Mouse (Mus musculus) forebrain, embryonic 16.5 days (tissue): ENCODE measurements at regions not wholly inside any gene's neighbourhood (a gene's known extent, or its start where the extent isn't known, plus 50 kb on each side); places are given as distances from the start of the nearest gene placed in this dataset.
A peak's percentile ranks its signal among the peaks of the same experiment; 100 is the strongest.

Experiments
- ATAC-seq: fragments of 200-750 bp; cut with Nextera tagmentation; 2 replicates; pipeline ENCODE4 v1.8.0; 2017; ENCODE audit warnings: mild to moderate bottlenecking, moderate library complexity
- H3K27ac ChIP-seq: fragments of 300-500 bp; sonication (generic); 2 replicates; pipeline ENCODE4 v1.5.1; 2014; ENCODE audit warnings: low read length, control low read depth
- H3K27me3 ChIP-seq: fragments of 300-500 bp; sonication (generic); replicated peaks from 2 replicates; pipeline ENCODE4 v1.6.1; 2014; ENCODE audit warnings: low read length; ENCODE audit not compliant: control insufficient read depth, insufficient read depth
- H3K36me3 ChIP-seq: fragments of 300-500 bp; sonication (generic); 2 replicates; pipeline ENCODE4 v1.6.1; 2014; ENCODE audit not compliant: control insufficient read depth, insufficient read depth
- H3K4me1 ChIP-seq: fragments of 300-500 bp; sonication (generic); replicated peaks from 2 replicates; pipeline ENCODE4 v1.6.1; 2014; ENCODE audit warnings: low read length; ENCODE audit not compliant: control insufficient read depth, insufficient read depth
- H3K4me2 ChIP-seq: fragments of 300-500 bp; sonication (generic); 2 replicates; pipeline ENCODE4 v1.6.1; 2014; ENCODE audit warnings: mild to moderate bottlenecking, low read length, control low read depth
- H3K4me3 ChIP-seq: fragments of 300-500 bp; sonication (generic); replicated peaks from 2 replicates; pipeline ENCODE4 v1.5.1; 2014; ENCODE audit warnings: mild to moderate bottlenecking, low read length, control low read depth
- H3K9ac ChIP-seq: fragments of 300-500 bp; sonication (generic); replicated peaks from 2 replicates; pipeline ENCODE4 v1.6.1; 2014; ENCODE audit warnings: low read depth, low read length, control low read depth
- H3K9me3 ChIP-seq: fragments of 300-500 bp; sonication (generic); 2 replicates; pipeline ENCODE4 v1.6.1; 2016; ENCODE audit warnings: low read length; ENCODE audit not compliant: control insufficient read depth
- WGBS: fragments of 180-500 bp; shearing (Covaris S2); extraction: QIAGEN DNeasy Blood & Tissue Kit; methylation state at CpG from one replicate; pipeline ENCODE4 v1.1.7; 2014; 5-methylcytosine and 5-hydroxymethylcytosine counted together

- WGBS = 64% methylated on average over 5 of the region's 5 CpGs
- no peak overlapping the region for H3K27ac ChIP-seq
- no peaks in the 10 kb centered on the region for H3K4me1 ChIP-seq
- H3K27me3 ChIP-seq = no peaks in the 10 kb centered on the region
- H3K4me3 ChIP-seq = no peak overlapping the region
- H3K4me2 ChIP-seq = no peak overlapping the region
- H3K36me3 ChIP-seq = peaks cover 10% of the 10 kb centered on the region; the same call in 1 of the 2 replicates
- no peak overlapping the region for H3K9ac ChIP-seq
- peaks cover 42% of the 10 kb centered on the region for H3K9me3 ChIP-seq
- ATAC-seq = 0 out of 2 replicates have a peak, but pooled peaks have one; percentile 23
Observed at GRCm38 (mm10) chr17:22795213-22795612, 71.7 kb downstream of the Zfp945 start.

GRCm38 (mm10) chr17:22784481-22784880, 82.5 kb downstream of the Zfp945 start:
- H3K4me3 ChIP-seq = no peak overlapping the region
- no peak overlapping the region for H3K27ac ChIP-seq
- no peak for ATAC-seq
- H3K4me2 ChIP-seq = no peak overlapping the region
- H3K27me3 ChIP-seq = no peaks in the 10 kb centered on the region
- WGBS = 91% methylated on average over 2 of the region's 2 CpGs
- H3K9ac ChIP-seq = no peak overlapping the region
- H3K4me1 ChIP-seq = no peaks in the 10 kb centered on the region
- H3K9me3 ChIP-seq = peaks cover 18% of the 10 kb centered on the region
- H3K36me3 ChIP-seq = peaks cover 30% of the 10 kb centered on the region

GRCm38 (mm10) chr17:22745736-22746135, 121.2 kb downstream of the Zfp945 start:
- Histone ChIP-seq H3K27ac (no peak overlapping the region), H3K9me3 (no peaks in the 10 kb centered on the region; the same call in 1 of the 2 replicates), H3K4me2 (no peak overlapping the region), H3K9ac (no peak overlapping the region), H3K4me3 (no peak overlapping the region), H3K27me3 (no peaks in the 10 kb centered on the region), H3K36me3 (no peaks in the 10 kb centered on the region), H3K4me1 (no peaks in the 10 kb centered on the region)
- WGBS = 48% methylated on average over 7 of the region's 7 CpGs
- no peak for ATAC-seq

GRCm38 (mm10) chr17:22739581-22740178, 127.3 kb downstream of the Zfp945 start:
- WGBS = under 1% methylated on average over 25 of the region's 25 CpGs
- H3K9ac ChIP-seq = peak overlapping the region; percentile 75

GRCm38 (mm10) chr17:22739173-22739572, 127.8 kb downstream of the Zfp945 start:
- Histone ChIP-seq H3K9ac (peak overlapping the region; percentile 75), H3K4me3 (peak overlapping the region; percentile 66), H3K9me3 (peaks cover 8% of the 10 kb centered on the region; the same call in 1 of the 2 replicates), H3K4me2 (peak overlapping the region; percentile 51), H3K27ac (peak overlapping the region; percentile 85), H3K4me1 (peaks cover 4% of the 10 kb centered on the region; the same call in 1 of the 2 replicates), H3K36me3 (peaks cover 5% of the 10 kb centered on the region), H3K27me3 (no peaks in the 10 kb centered on the region)
- 8% methylated on average over 12 of the region's 12 CpGs for WGBS
- ATAC-seq = peak; percentile 26

More at GRCm38 (mm10) chr17:22739581-22740178, 127.3 kb downstream of the Zfp945 start:
- H3K9me3 ChIP-seq = peaks cover 5% of the 10 kb centered on the region; the same call in 1 of the 2 replicates
- H3K4me1 ChIP-seq = peaks cover 4% of the 10 kb centered on the region; the same call in 1 of the 2 replicates
- H3K4me2 ChIP-seq = peak overlapping the region; percentile 51
- peak; percentile 94 for ATAC-seq
- peak overlapping the region; percentile 85 for H3K27ac ChIP-seq
- H3K27me3 ChIP-seq = no peaks in the 10 kb centered on the region
- H3K36me3 ChIP-seq = peaks cover 5% of the 10 kb centered on the region
- H3K4me3 ChIP-seq = peak overlapping the region; percentile 66

GRCm38 (mm10) chr17:22736360-22736759, 130.6 kb downstream of the Zfp945 start:
- Histone ChIP-seq H3K36me3 (peaks cover 7% of the 10 kb centered on the region), H3K4me3 (no peak overlapping the region), H3K27ac (no peak overlapping the region), H3K9me3 (peaks cover 24% of the 10 kb centered on the region), H3K27me3 (no peaks in the 10 kb centered on the region), H3K4me1 (peaks cover 4% of the 10 kb centered on the region; the same call in 1 of the 2 replicates), H3K9ac (no peak overlapping the region), H3K4me2 (no peak overlapping the region)
- 93% methylated on average over 4 of the region's 4 CpGs for WGBS
- ATAC-seq = no peak
